Mouse (Mus musculus) heart, adult 2 months (tissue): ENCODE measurements at regions not wholly inside any gene's neighbourhood (a gene's known extent, or its start where the extent isn't known, plus 50 kb on each side); places are given as distances from the start of the nearest gene placed in this dataset.

Source experiments
- DNase-seq, 2 experiments: peaks; one replicate each; pipeline ENCODE4 v3.0.0; 2021
- H3K27ac ChIP-seq: fragments of 200-600 bp; 2 replicates; pipeline ENCODE4 v1.8.1; 2022
- H3K27me3 ChIP-seq: fragments of 200-500 bp; 2 replicates; pipeline ENCODE4 v1.6.1; 2012; ENCODE audit warnings: mild to moderate bottlenecking, low read length, inconsistent platforms, mixed read lengths; ENCODE audit not compliant: control insufficient read depth, insufficient read depth
- H3K36me3 ChIP-seq: fragments of 200-500 bp; 2 replicates; pipeline ENCODE4 v1.6.1; 2012; ENCODE audit warnings: low read length, inconsistent platforms; ENCODE audit not compliant: control insufficient read depth, insufficient read depth
- H3K4me1 ChIP-seq: fragments of 200-500 bp; 2 replicates; pipeline ENCODE4 v1.6.1; 2011; ENCODE audit warnings: low read length; ENCODE audit not compliant: control insufficient read depth, insufficient read depth
- H3K4me3 ChIP-seq: fragments of 200-600 bp; 2 replicates; pipeline ENCODE4 v1.8.1; 2022
- H3K79me2 ChIP-seq: fragments of 200-500 bp; replicated peaks from 2 replicates; pipeline ENCODE4 v1.6.1; 2012; ENCODE audit warnings: mild to moderate bottlenecking, inconsistent platforms, low read length, moderate library complexity, mixed read lengths; ENCODE audit not compliant: control insufficient read depth, insufficient read depth
- H3K9ac ChIP-seq: fragments of 200-500 bp; 2 replicates; pipeline ENCODE4 v1.6.1; 2012; ENCODE audit warnings: low read depth, mild to moderate bottlenecking, control low read depth, inconsistent platforms, low read length, mixed read lengths
- CTCF ChIP-seq: fragments of 200-600 bp; IDR thresholded peaks from 2 replicates; pipeline ENCODE4 v1.8.1; 2022; ENCODE audit warnings: antibody characterized with exemption, mild to moderate bottlenecking, moderate library complexity
- EP300 ChIP-seq: fragments of 200-500 bp; IDR thresholded peaks from 2 replicates; pipeline ENCODE4 v1.6.1; 2011; ENCODE audit warnings: low read depth, low read length, control low read depth; ENCODE audit not compliant: insufficient read depth
- POLR2A ChIP-seq: fragments of 200-500 bp; IDR thresholded peaks from 2 replicates; pipeline ENCODE4 v1.6.1; 2011; ENCODE audit warnings: mild to moderate bottlenecking, low read depth, low read length, control low read depth; ENCODE audit not compliant: insufficient read depth
- WGBS: fragments of 180-500 bp; shearing (Covaris S2); methylation state at CpG from one replicate; pipeline ENCODE4 v1.1.7; 2018; 5-methylcytosine and 5-hydroxymethylcytosine counted together
- intact Hi-C: fragments of 180-260 bp; cut with DNase I; formaldehyde crosslinking; loops from one replicate; pipeline ENCODE4 v1.15.1; 2025

DNA sequence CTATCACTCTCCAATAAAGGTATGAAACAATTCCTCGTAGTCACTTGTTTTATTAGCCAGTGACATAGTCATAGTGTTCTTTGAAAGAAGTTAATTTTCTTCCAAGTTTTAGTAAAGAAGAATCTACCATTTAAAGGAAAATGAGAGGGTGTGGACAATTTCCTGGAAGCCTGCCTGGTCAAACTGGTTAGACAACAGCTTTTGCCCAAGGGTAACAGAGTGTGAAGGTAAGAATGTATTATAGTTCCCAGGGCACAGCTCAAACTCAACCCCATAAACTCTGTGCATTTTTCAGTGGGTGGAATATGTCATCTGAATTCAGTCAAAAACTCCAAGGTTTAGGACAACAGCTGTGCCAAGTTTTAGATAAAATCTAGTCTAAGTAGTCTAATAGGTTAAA lies 240.1 kb upstream of the Atp2b1 start:
- no peaks in the 10 kb centered on the region for H3K79me2 ChIP-seq
- 67% methylated on average over 1 of the region's 1 CpGs for WGBS
- no peak overlapping the region for H3K4me3 ChIP-seq
- no peaks in the 10 kb centered on the region for H3K36me3 ChIP-seq
- H3K27ac ChIP-seq, result no peak overlapping the region
- H3K27me3 ChIP-seq, result no peaks in the 10 kb centered on the region
- H3K4me1 ChIP-seq, result no peaks in the 10 kb centered on the region
- no peak for DNase-seq
- H3K9ac ChIP-seq, result no peak overlapping the region
- TF ChIP-seq EP300 (no peak), POLR2A (no peak), CTCF (no peak)
- intact Hi-C loops, result no loop called here

DNA sequence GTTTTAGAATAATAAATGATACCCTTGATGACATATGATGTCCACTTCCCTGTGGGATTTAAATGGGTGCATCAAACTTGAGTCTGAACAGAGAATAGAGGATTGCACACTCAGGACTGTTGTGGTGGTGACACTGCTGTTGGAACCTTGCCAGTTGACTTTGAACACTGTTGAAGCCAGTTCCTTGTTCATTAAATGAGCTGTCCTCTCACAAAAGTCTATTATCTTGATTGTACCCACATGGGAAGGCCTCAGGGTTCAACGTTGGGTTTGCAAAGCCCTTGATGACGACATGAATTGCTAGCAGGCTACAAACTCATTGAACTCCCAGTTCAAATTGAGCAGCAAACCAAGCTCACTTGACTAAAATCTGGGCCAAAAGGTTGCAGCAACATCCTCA lies 237.3 kb upstream of the Atp2b1 start:
- Histone ChIP-seq H3K4me3 (no peak overlapping the region), H3K79me2 (no peaks in the 10 kb centered on the region), H3K27me3 (no peaks in the 10 kb centered on the region), H3K36me3 (no peaks in the 10 kb centered on the region), H3K9ac (no peak overlapping the region), H3K27ac (no peak overlapping the region), H3K4me1 (no peaks in the 10 kb centered on the region)
- intact Hi-C loops, result no loop called here
- TF ChIP-seq EP300, result no peak
- 67% methylated on average over 2 of the region's 2 CpGs for WGBS
- DNase-seq, result no peak

DNA sequence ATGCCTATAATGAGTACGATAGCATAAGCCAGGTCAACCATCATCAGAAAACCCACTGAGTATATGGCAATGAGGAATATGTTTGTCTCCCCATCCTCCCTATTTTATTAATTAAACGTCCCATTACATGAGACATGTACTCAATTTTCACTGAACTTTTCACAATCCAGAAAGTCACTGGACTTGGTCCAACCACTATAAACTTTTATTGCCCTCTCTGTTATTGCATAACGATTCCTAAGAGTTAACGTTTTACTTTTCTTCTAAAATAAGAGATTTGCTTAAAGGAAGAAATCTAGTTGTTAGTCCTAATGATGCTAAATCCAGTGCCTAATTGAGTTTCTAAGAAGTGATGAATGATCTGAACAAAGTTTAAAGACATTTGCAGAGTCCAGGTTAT lies 236.0 kb upstream of the Atp2b1 start:
- Histone ChIP-seq H3K4me3 (no peak overlapping the region), H3K27ac (no peak overlapping the region), H3K36me3 (no peaks in the 10 kb centered on the region), H3K79me2 (no peaks in the 10 kb centered on the region), H3K27me3 (no peaks in the 10 kb centered on the region), H3K4me1 (no peaks in the 10 kb centered on the region), H3K9ac (no peak overlapping the region)
- TF ChIP-seq CTCF, result no peak
- no peak for TF ChIP-seq EP300
- no peak for TF ChIP-seq POLR2A
- DNase-seq, result no peak
- intact Hi-C loops, result no loop called here
- 86% methylated on average over 4 of the region's 4 CpGs for WGBS

DNA sequence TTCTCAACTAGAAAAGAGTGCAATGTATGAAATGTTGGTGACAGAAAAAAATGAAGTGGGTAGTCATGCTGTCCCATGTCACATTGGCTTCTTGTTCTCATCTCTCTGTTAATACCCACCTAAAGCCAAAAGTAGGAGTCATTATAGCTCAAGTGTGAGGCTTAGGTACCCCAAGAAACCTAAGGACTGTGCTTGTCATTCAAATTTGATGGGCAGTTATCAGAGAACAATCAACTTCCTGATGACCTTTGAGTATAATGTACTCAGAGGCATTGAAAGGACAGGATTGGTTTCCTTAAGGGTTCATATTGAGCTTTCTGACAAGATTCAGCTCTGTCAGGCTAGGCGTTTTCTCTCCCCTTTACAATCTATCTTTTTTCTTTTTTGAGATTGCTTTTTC lies 231.8 kb upstream of the Atp2b1 start:
- intact Hi-C loops, result loop anchor here (5.0 kb wide), 1 partner anchor 230 kb away; the partner anchor contains the start of gene Atp2b1
- Histone ChIP-seq H3K4me1 (no peaks in the 10 kb centered on the region; the same call in 1 of the 2 replicates), H3K36me3 (peaks cover 5% of the 10 kb centered on the region), H3K27me3 (no peaks in the 10 kb centered on the region), H3K4me3 (no peak overlapping the region), H3K27ac (no peak overlapping the region), H3K79me2 (no peaks in the 10 kb centered on the region), H3K9ac (no peak overlapping the region)
- TF ChIP-seq CTCF, result no peak
- no peak for TF ChIP-seq POLR2A
- no peak for TF ChIP-seq EP300
- 95% methylated on average over 1 of the region's 1 CpGs for WGBS
- no peak for DNase-seq

DNA sequence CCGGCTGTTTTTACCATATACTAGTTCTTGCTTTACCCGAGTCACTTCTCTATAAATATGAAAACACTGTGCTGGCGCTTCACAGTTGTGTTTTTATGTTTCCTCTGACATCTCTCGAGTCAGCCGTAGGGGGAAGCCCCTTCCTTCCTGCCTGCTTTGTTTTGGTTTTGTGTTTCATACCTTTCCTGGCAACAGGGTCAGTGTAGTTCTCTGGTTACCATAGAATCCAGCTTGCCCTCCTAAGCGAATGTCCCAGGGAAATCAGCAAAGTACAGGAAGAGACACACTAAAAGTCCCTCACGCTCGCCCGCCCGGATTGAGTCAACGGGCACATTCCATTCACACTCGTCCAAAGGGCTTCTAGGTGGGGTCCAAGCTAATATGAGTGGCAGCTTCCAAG lies 230.0 kb upstream of the Atp2b1 start:
- H3K4me1 ChIP-seq, result no peaks in the 10 kb centered on the region; the same call in 1 of the 2 replicates
- peak overlapping the region; percentile 0; the same call in 1 of the 2 replicates for H3K4me3 ChIP-seq
- intact Hi-C loops, result loop anchor here (5.0 kb wide), 1 partner anchor 228 kb away; the partner anchor contains the start of gene Atp2b1
- DNase-seq, result peak; percentile 41 to 65
- 22% methylated on average over 12 of the region's 12 CpGs for WGBS
- H3K9ac ChIP-seq, result peak overlapping the region; percentile 55
- peak overlapping the region; percentile 45 for H3K27ac ChIP-seq
- H3K79me2 ChIP-seq, result no peaks in the 10 kb centered on the region
- no peak for TF ChIP-seq CTCF
- 0 out of 2 replicates have a peak, but pooled peaks have one; percentile 40 for TF ChIP-seq EP300
- no peaks in the 10 kb centered on the region for H3K27me3 ChIP-seq
- peaks cover 5% of the 10 kb centered on the region for H3K36me3 ChIP-seq

DNA sequence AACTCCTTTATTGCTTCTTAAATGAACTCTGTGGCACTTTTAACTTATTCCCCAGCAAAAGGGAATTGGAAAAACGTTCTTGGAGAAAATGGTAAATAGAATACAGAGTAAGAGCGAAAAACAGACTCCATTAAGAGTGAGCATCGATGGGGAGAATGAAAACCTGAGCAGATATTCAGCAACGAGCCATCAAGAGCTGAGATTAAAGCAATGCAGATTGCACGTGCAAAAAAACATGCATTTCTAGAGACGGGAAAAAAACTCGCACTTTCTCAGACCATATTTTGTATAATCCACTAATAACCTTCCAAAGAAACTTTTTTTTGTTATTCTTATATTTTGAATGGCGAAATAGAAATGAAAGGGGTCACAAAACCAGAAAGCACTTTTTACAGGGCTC lies 229.5 kb upstream of the Atp2b1 start:
- Histone ChIP-seq H3K79me2 (no peaks in the 10 kb centered on the region), H3K4me3 (no peak overlapping the region; the same call in 1 of the 2 replicates), H3K27me3 (no peaks in the 10 kb centered on the region), H3K9ac (no peak overlapping the region), H3K27ac (peak overlapping the region; percentile 29; the same call in 1 of the 2 replicates), H3K4me1 (no peaks in the 10 kb centered on the region; the same call in 1 of the 2 replicates), H3K36me3 (peaks cover 5% of the 10 kb centered on the region)
- intact Hi-C loops, result loop anchor here (5.0 kb wide), 1 partner anchor 228 kb away; the partner anchor contains the start of gene Atp2b1
- WGBS, result 56% methylated on average over 8 of the region's 8 CpGs
- no peak for TF ChIP-seq CTCF
- no peak for TF ChIP-seq POLR2A
- TF ChIP-seq EP300, result no peak
- DNase-seq, result no peak
